Mouse (Mus musculus): ENCODE results near the gene Csf2rb2.

DNA sequence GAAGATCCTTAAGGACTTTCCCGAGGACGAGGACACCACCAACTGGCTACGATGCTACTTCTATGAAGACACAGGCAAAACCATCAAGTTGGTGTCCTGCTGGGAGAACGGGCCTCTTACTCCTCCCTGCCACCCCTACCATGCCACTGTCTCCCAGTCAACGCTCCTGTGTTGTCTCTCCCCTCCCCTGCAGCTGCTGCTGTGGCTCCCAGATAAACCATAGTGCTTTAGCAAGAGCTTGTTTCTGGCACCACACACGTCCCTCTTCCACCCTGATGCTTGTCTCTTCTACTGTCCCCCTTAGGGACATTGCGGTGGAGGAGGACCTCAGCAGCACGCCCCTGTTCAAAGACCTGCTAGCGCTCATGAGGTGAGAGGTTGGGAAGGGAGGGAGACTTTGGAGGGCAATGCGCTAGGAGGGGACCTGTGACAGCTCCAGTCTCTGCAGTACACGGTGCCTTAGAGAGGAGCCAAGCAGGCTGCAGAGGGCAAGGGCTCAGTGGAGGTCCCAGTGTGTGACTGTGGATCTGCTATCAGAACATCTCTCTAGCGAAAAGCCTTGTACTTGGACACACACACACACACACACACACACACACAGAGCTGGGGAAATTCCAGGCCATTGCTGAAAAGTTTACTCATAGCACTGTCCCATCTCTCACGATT lies 44.7 kb downstream of the Csf2rb2 start:
- peak; percentile 77 for TF ChIP-seq EP300 (IDR thresholded peaks at IDR 0.05; ENCODE audit: low read depth)
- no peak for TF ChIP-seq CTCF (IDR thresholded peaks at IDR 0.05; ENCODE audit: low read depth)

Data from liver, embryonic 14.5 days (tissue).